Mouse (Mus musculus) lung, postnatal 0 days (tissue): ENCODE measurements around the gene Taf9.

Experiments used
- CTCF ChIP-seq: IDR thresholded peaks from 2 replicates; pipeline ENCODE4 v1.5.1; 2016; ENCODE audit warnings: antibody characterized with exemption, mild to moderate bottlenecking
- EP300 ChIP-seq: IDR thresholded peaks from 2 replicates; pipeline ENCODE4 v1.6.1; 2016; ENCODE audit warnings: antibody characterized with exemption, mild to moderate bottlenecking, control low read depth

DNA sequence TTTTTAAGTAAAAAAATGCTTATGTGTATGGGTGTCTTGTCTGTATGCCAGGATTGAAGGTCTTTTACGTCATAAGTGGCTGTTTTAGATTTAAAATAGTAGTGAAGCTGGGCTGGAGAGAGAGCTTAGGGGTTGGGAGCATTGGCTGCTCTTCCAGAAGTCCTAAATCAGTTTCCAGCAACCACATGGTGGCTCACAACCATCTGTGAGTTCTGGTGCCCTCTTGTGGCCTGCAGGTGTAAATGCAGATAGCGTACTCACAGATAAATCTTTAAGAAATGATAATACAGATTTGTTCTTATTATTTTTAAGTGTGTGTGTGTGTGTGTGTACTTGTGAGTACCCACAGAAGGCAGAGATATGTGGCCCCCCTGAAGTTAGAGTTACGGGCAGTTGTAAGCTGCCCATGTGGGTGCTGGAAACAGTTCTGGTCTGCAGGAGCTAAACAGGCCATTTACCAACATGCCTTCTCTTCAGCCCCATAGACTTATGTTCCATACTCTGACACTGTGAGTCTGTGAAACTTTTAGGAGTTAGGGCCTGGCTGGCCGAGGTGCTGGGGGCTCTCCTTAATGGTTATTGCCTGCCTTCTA lies 8.6 kb downstream of the Taf9 start:
- TF ChIP-seq CTCF: peak; percentile 96
- no peak for TF ChIP-seq EP300
